Mouse (Mus musculus): Measurements from ENCODE around the gene Slc10a7.

Slc10a7 gene

GRCm38 (mm10) chr8:78734721-78735517, 225.8 kb downstream of the Slc10a7 start:
- no peak for DNase-seq (ENCODE audit: low read depth, low spot score)

- no peak for DNase-seq (ENCODE audit: low read depth, low spot score)
Measured at GRCm38 (mm10) chr8:78738304-78738703, 229.2 kb downstream of the Slc10a7 start.

- DNase-seq (ENCODE audit: low read depth, low spot score), result no peak
Measured at GRCm38 (mm10) chr8:78740936-78741335, 231.8 kb downstream of the Slc10a7 start.

GRCm38 (mm10) chr8:78741496-78741895, 232.3 kb downstream of the Slc10a7 start:
- DNase-seq (ENCODE audit: low read depth, low spot score), result peak; percentile 18

GRCm38 (mm10) chr8:78741965-78742364, 232.8 kb downstream of the Slc10a7 start:
- peak; percentile 80 for DNase-seq (ENCODE audit: low read depth, low spot score)

GRCm38 (mm10) chr8:78742453-78742852, 233.3 kb downstream of the Slc10a7 start:
- DNase-seq (ENCODE audit: low read depth, low spot score), result peak; percentile 99

- DNase-seq (ENCODE audit: low read depth, low spot score), result no peak
Measured at GRCm38 (mm10) chr8:78747052-78747451, 237.9 kb downstream of the Slc10a7 start.

GRCm38 (mm10) chr8:78748701-78749100, 239.6 kb downstream of the Slc10a7 start:
- DNase-seq (ENCODE audit: low read depth, low spot score), result no peak

GRCm38 (mm10) chr8:78749861-78750825, 241.0 kb downstream of the Slc10a7 start:
- peak; percentile 31 for DNase-seq (ENCODE audit: low read depth, low spot score)

- DNase-seq (ENCODE audit: low read depth, low spot score), result no peak
Measured at GRCm38 (mm10) chr8:78751151-78751550, 242.0 kb downstream of the Slc10a7 start.

GRCm38 (mm10) chr8:78754986-78755385, 245.8 kb downstream of the Slc10a7 start:
- DNase-seq (ENCODE audit: low read depth, low spot score), result no peak

- peak; percentile 59 for DNase-seq (ENCODE audit: low read depth, low spot score)
Measured at GRCm38 (mm10) chr8:78759139-78759538, 250.0 kb downstream of the Slc10a7 start.

- DNase-seq (ENCODE audit: low read depth, low spot score), result peak; percentile 66
Measured at GRCm38 (mm10) chr8:78764976-78765375, 255.8 kb downstream of the Slc10a7 start.

GRCm38 (mm10) chr8:78765556-78765955, 256.4 kb downstream of the Slc10a7 start:
- no peak for DNase-seq (ENCODE audit: low read depth, low spot score)

- DNase-seq (ENCODE audit: low read depth, low spot score), result no peak
Measured at GRCm38 (mm10) chr8:78770584-78770983, 261.4 kb downstream of the Slc10a7 start.

- peak; percentile 33 for DNase-seq (ENCODE audit: low read depth, low spot score)
Measured at GRCm38 (mm10) chr8:78771256-78771655, 262.1 kb downstream of the Slc10a7 start.

GRCm38 (mm10) chr8:78776816-78777215, 267.7 kb downstream of the Slc10a7 start:
- DNase-seq (ENCODE audit: low read depth, low spot score), result no peak

Measured in 3T3-L1 (cell line).